Mouse (Mus musculus) megakaryocyte, embryonic 14.5 days (primary cell): ENCODE data around the gene Scd2. TPM values are rescaled to one million over a fixed set of nuclear protein-coding genes. Genes with fewer than 3 reads are reported as not detected.

Source experiments
- H3K27me3 ChIP-seq: replicated peaks from 2 replicates; pipeline ENCODE3; 2012; ENCODE audit warnings: inconsistent platforms
- H3K36me3 ChIP-seq: replicated peaks from 2 replicates; pipeline ENCODE3; 2012; ENCODE audit warnings: low read length, inconsistent platforms, mixed read lengths
- H3K4me1 ChIP-seq: 2 replicates; pipeline ENCODE4 v1.6.1; 2012; ENCODE audit warnings: inconsistent platforms
- H3K4me3 ChIP-seq: replicated peaks from 2 replicates; pipeline ENCODE3; 2012; ENCODE audit warnings: moderate library complexity, mild to moderate bottlenecking, inconsistent platforms
- H3K9me3 ChIP-seq: 2 replicates; pipeline ENCODE4 v1.6.1; 2012; ENCODE audit warnings: inconsistent platforms
- FLI1 ChIP-seq: IDR thresholded peaks from 2 replicates; pipeline ENCODE4 v1.6.1; 2012; ENCODE audit warnings: low read length, inconsistent platforms, mixed read lengths
- GATA1 ChIP-seq: IDR thresholded peaks from 3 replicates; pipeline ENCODE4 v1.6.1; 2012; ENCODE audit warnings: mixed read lengths, low read length, inconsistent platforms, borderline replicate concordance
- polyA plus RNA-seq: library from polyadenylated mRNA; stranded (reverse); fragments of >175 nt; gene quantifications from 2 replicates; pipeline ENCODE4 v1.2.3, GENCODE M21; 2012; ENCODE audit warnings: low replicate concordance; ENCODE audit not compliant: insufficient read depth

Gene Scd2
- polyA plus RNA-seq, 1 experiment = 14.5 TPM

DNA sequence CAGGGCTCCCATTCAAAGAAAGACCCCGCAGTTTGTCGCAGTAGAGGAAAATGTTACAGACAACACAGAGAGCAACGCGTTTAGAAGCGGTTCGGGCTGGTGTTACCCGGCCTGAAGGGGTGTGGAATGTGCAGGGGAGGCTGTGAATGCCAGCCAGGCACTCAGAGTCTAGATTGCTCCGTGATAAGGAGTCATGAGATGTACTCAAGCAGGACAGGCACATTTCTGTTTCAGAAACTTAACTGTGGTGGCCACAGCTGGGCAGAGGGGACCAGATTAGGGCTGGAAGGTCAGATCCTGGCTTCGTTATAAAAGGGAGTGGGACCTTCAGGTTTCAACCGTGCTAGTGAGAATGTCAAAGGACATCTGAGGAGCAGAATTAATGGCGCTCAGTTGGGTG lies 8.8 kb upstream of the Scd2 start:
- Histone ChIP-seq H3K4me1 (peaks cover 88% of the 10 kb centered on the region), H3K36me3 (peaks cover 2% of the 10 kb centered on the region), H3K4me3 (peak overlapping the region; percentile 95), H3K9me3 (no peaks in the 10 kb centered on the region), H3K27me3 (no peaks in the 10 kb centered on the region)
- TF ChIP-seq GATA1 (no peak), FLI1 (no peak)

DNA sequence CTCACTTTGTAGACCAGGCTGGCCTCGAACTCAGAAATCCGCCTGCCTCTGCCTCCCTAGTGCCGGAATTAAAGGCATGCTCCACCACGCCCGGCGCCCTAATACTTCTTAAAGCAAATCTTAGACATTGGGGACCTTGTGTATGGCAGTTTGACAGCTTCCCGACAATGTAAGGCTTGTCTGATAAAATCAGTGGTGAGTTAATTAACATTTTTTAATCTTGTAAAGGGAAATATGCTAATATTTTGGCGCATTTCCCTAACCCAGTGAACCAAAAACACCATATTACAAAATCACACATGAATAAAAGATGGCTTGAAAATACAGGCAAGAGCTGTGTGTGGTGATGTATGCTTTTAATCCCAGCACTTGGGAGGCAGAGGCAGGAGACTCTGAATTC lies 7.9 kb upstream of the Scd2 start:
- H3K27me3 ChIP-seq = no peaks in the 10 kb centered on the region
- peaks cover 88% of the 10 kb centered on the region for H3K4me1 ChIP-seq
- no peak overlapping the region for H3K4me3 ChIP-seq
- no peaks in the 10 kb centered on the region for H3K9me3 ChIP-seq
- no peak for TF ChIP-seq GATA1
- TF ChIP-seq FLI1 = no peak
- peaks cover 2% of the 10 kb centered on the region for H3K36me3 ChIP-seq

DNA sequence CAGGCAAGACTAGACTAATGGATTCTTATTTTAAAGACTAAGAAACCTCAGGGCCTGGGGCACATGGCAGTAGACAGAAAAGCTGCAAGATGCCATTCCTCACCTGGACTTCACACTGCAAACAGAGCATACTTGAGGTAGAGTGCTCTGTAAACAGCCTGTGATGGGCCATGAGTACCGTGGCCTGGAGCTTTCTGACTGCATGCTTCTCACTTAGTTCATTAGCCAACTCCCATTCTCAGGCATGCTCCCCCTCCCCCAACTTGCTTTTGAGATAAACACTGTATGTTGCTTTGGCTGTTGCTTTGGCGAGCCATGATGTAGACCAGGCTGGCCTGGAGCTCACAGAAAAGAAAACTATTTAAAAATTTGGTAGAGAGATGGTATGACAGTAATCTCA lies 7.4 kb upstream of the Scd2 start:
- peaks cover 87% of the 10 kb centered on the region for H3K4me1 ChIP-seq

DNA sequence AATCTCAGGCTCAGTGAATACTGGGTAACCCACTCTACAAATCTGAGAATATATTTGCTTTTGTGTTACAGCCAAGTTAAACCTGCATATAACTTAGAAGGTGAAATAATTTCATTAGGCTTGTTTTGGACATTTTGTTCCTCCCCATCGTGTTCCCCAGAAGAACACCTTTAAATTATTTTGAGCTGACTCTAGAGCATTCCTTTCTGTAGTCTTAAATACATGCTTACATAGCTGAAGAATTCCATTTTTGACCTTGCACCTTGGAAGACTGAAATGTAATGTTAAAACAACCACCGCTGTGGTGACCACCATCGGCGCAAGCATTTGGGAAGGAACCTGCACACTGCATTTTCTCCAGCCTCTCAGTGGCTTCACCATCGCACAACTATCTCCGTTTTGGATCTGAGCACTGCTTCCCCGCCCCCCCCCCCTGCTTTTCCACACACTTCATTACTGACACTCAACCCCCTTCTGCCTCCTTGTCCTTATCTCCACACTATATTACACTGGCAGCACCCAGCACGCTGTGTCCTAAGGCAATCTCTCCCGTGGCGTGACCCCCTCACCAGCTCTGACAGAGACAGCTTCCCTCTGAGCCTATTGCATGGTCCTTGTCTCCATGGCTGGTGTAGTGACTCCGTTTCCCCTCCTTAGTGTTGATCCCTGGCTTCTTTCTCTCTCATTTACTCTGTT lies 5.9 kb upstream of the Scd2 start:
- H3K4me3 ChIP-seq = peak overlapping the region; percentile 50
- H3K9me3 ChIP-seq = no peaks in the 10 kb centered on the region
- no peaks in the 10 kb centered on the region for H3K27me3 ChIP-seq
- peaks cover 2% of the 10 kb centered on the region for H3K36me3 ChIP-seq
- TF ChIP-seq FLI1 = no peak
- no peak for TF ChIP-seq GATA1
- H3K4me1 ChIP-seq = peaks cover 87% of the 10 kb centered on the region

More for the DNA sequence above, 7.4 kb upstream of the Scd2 start:
- H3K4me3 ChIP-seq = no peak overlapping the region
- peaks cover 2% of the 10 kb centered on the region for H3K36me3 ChIP-seq
- TF ChIP-seq GATA1 (no peak), FLI1 (no peak)
- no peaks in the 10 kb centered on the region for H3K27me3 ChIP-seq
- no peaks in the 10 kb centered on the region for H3K9me3 ChIP-seq

DNA sequence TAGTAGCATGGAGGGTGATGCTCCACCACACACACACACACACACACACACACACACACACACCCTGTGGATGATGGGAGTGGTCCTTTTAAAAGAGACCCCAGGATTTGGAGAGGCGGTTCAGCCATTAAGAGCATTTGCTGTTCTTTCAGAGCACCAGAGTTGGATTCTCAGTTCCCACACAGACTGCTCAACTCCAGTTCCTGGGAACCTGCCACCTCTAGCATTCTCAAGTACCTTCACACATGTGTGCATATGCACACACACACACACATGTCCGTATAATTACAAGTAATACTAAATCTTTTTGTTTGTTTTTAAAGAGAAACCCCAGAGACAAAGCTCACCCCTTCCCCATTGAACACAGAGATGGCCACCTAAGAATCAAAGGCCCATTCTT lies 1.4 kb upstream of the Scd2 start:
- Histone ChIP-seq H3K9me3 (no peaks in the 10 kb centered on the region), H3K27me3 (no peaks in the 10 kb centered on the region), H3K4me1 (peaks cover 85% of the 10 kb centered on the region), H3K36me3 (peaks cover 26% of the 10 kb centered on the region), H3K4me3 (peak overlapping the region; percentile 98)
- TF ChIP-seq FLI1 = no peak
- no peak for TF ChIP-seq GATA1

DNA sequence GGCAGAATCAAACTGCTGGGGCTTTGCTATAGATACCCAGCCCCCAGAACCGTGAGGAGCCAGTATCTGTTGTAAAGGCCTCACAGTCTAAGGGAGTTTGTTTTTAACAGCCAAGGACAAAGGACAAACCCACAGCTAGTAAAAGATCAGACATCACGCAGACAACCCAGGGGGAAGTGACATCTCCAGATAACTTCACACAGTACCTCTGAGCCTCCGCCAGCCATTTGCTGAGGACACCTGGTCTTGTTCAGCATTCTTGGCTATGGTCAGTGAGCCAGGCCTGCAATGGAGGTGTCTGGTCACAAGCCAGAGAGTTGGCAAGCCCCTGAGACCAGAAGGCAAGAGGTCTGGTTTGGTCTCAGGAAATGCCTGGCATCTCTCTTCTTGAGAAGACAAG lies 991 bp upstream of the Scd2 start:
- Histone ChIP-seq H3K27me3 (no peaks in the 10 kb centered on the region), H3K36me3 (peaks cover 30% of the 10 kb centered on the region), H3K4me1 (peaks cover 87% of the 10 kb centered on the region), H3K9me3 (no peaks in the 10 kb centered on the region), H3K4me3 (peak overlapping the region; percentile 98)
- no peak for TF ChIP-seq GATA1
- no peak for TF ChIP-seq FLI1

DNA sequence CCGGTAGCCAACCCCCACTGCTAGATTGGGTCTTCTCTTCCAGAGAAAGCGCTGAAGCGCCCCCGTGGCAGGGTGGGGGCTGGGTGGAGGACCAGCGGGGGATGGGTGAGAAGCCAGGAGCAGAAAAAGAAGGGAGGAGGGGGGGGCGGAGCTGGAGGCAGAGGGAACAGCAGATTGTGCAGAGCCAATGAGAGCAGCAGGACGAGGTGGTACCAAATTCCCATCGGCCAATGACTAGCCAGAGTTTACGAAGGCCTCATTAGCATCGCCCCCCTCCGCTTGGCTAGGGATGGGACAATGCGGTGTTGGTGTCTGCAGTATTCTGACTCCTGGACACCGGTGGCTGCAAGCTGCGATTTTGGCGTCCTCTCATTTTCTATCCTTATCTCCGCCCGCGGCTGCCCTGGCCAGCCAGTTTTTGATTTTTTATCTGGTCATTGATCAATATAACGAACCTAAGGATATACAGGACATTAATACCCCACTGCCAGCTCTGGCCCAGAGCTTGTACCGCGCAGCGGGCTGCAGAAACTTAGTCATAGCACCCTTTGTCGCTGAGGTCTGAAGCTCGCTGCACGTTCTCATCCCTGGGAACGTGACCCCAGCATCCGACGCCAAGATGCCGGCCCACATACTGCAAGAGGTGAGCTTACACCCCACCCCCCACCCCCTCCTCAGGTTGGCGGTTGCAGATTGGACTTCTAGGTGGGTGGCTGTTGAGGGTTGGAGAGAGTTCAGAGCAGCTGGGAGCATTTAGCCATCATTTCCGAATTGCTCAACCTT lies 486 bp downstream of the Scd2 start:
- Histone ChIP-seq H3K27me3 (no peaks in the 10 kb centered on the region), H3K9me3 (no peaks in the 10 kb centered on the region), H3K36me3 (peaks cover 42% of the 10 kb centered on the region), H3K4me1 (peaks cover 96% of the 10 kb centered on the region), H3K4me3 (peak overlapping the region; percentile 98)
- TF ChIP-seq GATA1 = no peak
- TF ChIP-seq FLI1 = no peak

DNA sequence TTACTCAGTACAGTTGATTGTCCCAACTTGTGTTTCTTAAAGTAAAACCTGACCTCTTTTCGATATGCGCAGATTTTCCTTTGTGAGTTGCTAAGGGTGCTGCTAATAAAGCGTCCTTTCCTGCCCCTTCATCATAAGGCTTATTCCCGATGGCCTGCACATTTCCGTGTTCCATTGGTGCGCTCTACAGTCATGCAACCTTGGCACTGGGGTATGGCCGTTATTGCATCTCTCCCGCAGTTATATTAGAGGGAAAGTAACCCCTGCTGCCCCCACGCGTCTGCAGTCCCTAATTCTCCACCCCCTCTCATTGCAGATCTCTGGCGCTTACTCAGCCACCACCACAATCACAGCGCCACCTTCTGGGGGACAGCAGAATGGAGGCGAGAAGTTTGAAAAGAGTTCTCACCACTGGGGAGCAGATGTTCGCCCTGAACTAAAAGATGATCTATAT lies 1.1 kb downstream of the Scd2 start:
- Histone ChIP-seq H3K4me3 (peak overlapping the region; percentile 98), H3K27me3 (no peaks in the 10 kb centered on the region), H3K36me3 (peaks cover 47% of the 10 kb centered on the region), H3K9me3 (no peaks in the 10 kb centered on the region), H3K4me1 (peaks cover 96% of the 10 kb centered on the region)
- TF ChIP-seq GATA1 = no peak
- TF ChIP-seq FLI1 = no peak

DNA sequence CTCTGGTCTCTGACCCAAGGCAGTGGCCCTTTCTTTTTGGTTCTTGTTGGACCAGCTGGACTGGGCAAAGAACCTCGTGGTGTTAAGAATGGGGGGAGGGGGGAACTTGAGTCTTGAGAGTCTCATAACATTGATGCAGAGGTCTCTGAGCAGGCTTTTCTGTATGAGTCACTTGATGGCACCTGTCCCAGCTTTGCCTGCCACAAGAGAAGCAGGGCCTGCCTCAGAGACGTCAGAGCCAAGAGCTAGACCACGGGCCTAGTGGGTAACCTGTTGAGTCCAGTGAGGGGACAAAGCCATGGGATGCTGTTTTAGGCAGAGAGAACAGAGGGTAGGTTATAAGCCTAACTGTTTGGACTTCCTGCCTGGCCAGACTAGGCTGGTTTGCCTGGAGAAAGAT lies 1.8 kb downstream of the Scd2 start:
- TF ChIP-seq GATA1 (no peak), FLI1 (no peak)
- no peaks in the 10 kb centered on the region for H3K27me3 ChIP-seq
- H3K4me1 ChIP-seq = peaks cover 96% of the 10 kb centered on the region
- H3K36me3 ChIP-seq = peaks cover 54% of the 10 kb centered on the region
- peak overlapping the region; percentile 98 for H3K4me3 ChIP-seq
- H3K9me3 ChIP-seq = no peaks in the 10 kb centered on the region

DNA sequence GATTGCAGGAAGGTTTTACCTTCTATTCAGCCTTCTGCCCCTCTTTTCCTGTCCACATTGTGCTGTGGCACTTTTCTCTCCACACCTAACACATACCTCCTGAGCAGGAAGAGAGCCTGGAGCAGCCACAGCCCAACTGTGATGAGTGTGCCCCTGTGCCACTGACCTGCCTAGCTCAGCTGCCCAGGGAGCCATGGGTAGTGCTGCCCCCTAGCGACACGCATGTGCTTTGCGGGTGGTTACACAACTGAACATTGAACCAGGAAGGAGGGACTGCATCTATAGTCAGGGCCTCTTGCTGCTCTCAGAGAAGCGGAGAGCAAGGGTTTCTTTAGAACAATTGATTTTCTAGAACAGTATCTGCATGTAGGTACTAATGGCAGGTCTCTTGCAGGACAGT lies 2.3 kb downstream of the Scd2 start:
- peak overlapping the region; percentile 98 for H3K4me3 ChIP-seq
- TF ChIP-seq FLI1 = no peak
- TF ChIP-seq GATA1 = no peak
- peaks cover 59% of the 10 kb centered on the region for H3K36me3 ChIP-seq
- H3K9me3 ChIP-seq = no peaks in the 10 kb centered on the region
- peaks cover 97% of the 10 kb centered on the region for H3K4me1 ChIP-seq
- no peaks in the 10 kb centered on the region for H3K27me3 ChIP-seq
